Mouse (Mus musculus) forebrain, postnatal 0 days (tissue): ENCODE data around the gene Vat1. TPM values are rescaled to one million over a fixed set of nuclear protein-coding genes. Genes with fewer than 3 reads are reported as not detected.
A peak's percentile ranks its signal among the peaks of the same experiment; 100 is the strongest.

Experiments used
- ATAC-seq: fragments of 200-750 bp; cut with Nextera tagmentation; 2 replicates; pipeline ENCODE4 v1.8.0; 2017; ENCODE audit warnings: mild to moderate bottlenecking, moderate library complexity
- DNase-seq: peaks from one replicate; pipeline ENCODE4 v3.0.0-alpha.2; 2015
- H3K27ac ChIP-seq: fragments of 300-500 bp; sonication (generic); 2 replicates; pipeline ENCODE4 v1.5.1; 2014; ENCODE audit warnings: low read depth, mild to moderate bottlenecking, antibody characterized with exemption, low read length, moderate library complexity, mixed read lengths
- H3K27me3 ChIP-seq: fragments of 300-500 bp; sonication (generic); 2 replicates; pipeline ENCODE4 v1.6.1; 2014; ENCODE audit warnings: mild to moderate bottlenecking, low read length, mixed read lengths; ENCODE audit not compliant: insufficient read depth
- H3K36me3 ChIP-seq: fragments of 300-500 bp; sonication (generic); 2 replicates; pipeline ENCODE4 v1.6.1; 2014; ENCODE audit warnings: mild to moderate bottlenecking, moderate library complexity; ENCODE audit not compliant: insufficient read depth
- H3K4me1 ChIP-seq: fragments of 300-500 bp; sonication (generic); 2 replicates; pipeline ENCODE4 v1.6.1; 2014; ENCODE audit warnings: antibody characterized with exemption; ENCODE audit not compliant: insufficient read depth
- H3K4me2 ChIP-seq: fragments of 300-500 bp; sonication (generic); 2 replicates; pipeline ENCODE4 v1.6.1; 2014; ENCODE audit warnings: low read depth, mild to moderate bottlenecking, moderate library complexity
- H3K4me3 ChIP-seq: fragments of 300-500 bp; sonication (generic); 2 replicates; pipeline ENCODE4 v1.5.1; 2014; ENCODE audit warnings: low read depth, low read length, mixed read lengths
- H3K9ac ChIP-seq: fragments of 300-500 bp; sonication (generic); 2 replicates; pipeline ENCODE4 v1.6.1; 2014; ENCODE audit warnings: mild to moderate bottlenecking
- H3K9me3 ChIP-seq: fragments of 300-500 bp; sonication (generic); 2 replicates; pipeline ENCODE4 v1.6.1; 2016; ENCODE audit warnings: low read length
- CTCF ChIP-seq: sonication (generic); IDR thresholded peaks from 2 replicates; pipeline ENCODE4 v1.5.1; 2016; ENCODE audit warnings: antibody characterized with exemption, control low read depth, low read depth
- WGBS: fragments of 180-500 bp; shearing (Covaris S2); extraction: QIAGEN DNeasy Blood & Tissue Kit; methylation state at CpG from one replicate; pipeline ENCODE4 v1.1.7; 2014; 5-methylcytosine and 5-hydroxymethylcytosine counted together
- microRNA-seq, 2 experiments: library from miRNA; unstranded; fragments of <30 nt; microRNA quantifications; one replicate each; pipeline ENCODE4; 2016
- polyA plus RNA-seq: library from polyadenylated mRNA; unstranded; fragments of >200 nt; fragmentation: Nextera tagmentation; extraction: Ambion mirVana; gene quantifications from 2 replicates; pipeline ENCODE4 v1.2.1, GENCODE M21; 2015
- total RNA-seq: library from RNA; depleted of rRNA; stranded (reverse); fragments of >200 nt; gene quantifications from 2 replicates; pipeline ENCODE4 v1.2.3, GENCODE M21; 2014; rRNA removed

Vat1 gene
- total and polyA plus RNA-seq, 2 experiments from 2014 or later = 92.7 to 174 TPM

- H3K4me3 ChIP-seq = no peak overlapping the region
- no peaks in the 10 kb centered on the region for H3K27me3 ChIP-seq
- H3K9me3 ChIP-seq = no peaks in the 10 kb centered on the region
- no peaks in the 10 kb centered on the region for H3K36me3 ChIP-seq
- TF ChIP-seq CTCF = no peak
- 90% methylated on average over 5 of the region's 5 CpGs for whole genome bisulfite sequencing
- no peak overlapping the region for H3K9ac ChIP-seq
- ATAC-seq (no peak), DNase-seq (no peak)
- no peak overlapping the region for H3K27ac ChIP-seq
- no peak overlapping the region for H3K4me2 ChIP-seq
- H3K4me1 ChIP-seq = peaks cover 4% of the 10 kb centered on the region
Measured at GRCm38 (mm10) chr11:101420148-101420547, 45.9 kb downstream of the Vat1 start.

- Histone ChIP-seq H3K4me1 (peaks cover 4% of the 10 kb centered on the region), H3K9me3 (no peaks in the 10 kb centered on the region), H3K4me2 (no peak overlapping the region), H3K9ac (no peak overlapping the region), H3K27me3 (no peaks in the 10 kb centered on the region), H3K4me3 (no peak overlapping the region), H3K36me3 (no peaks in the 10 kb centered on the region), H3K27ac (no peak overlapping the region)
- TF ChIP-seq CTCF = peak; percentile 23; the same call in 1 of the 2 replicates
- WGBS = 24% methylated on average over 3 of the region's 3 CpGs
- no peak for DNase-seq
- ATAC-seq = no peak
Measured at GRCm38 (mm10) chr11:101419610-101420009, 46.4 kb downstream of the Vat1 start.

DNA sequence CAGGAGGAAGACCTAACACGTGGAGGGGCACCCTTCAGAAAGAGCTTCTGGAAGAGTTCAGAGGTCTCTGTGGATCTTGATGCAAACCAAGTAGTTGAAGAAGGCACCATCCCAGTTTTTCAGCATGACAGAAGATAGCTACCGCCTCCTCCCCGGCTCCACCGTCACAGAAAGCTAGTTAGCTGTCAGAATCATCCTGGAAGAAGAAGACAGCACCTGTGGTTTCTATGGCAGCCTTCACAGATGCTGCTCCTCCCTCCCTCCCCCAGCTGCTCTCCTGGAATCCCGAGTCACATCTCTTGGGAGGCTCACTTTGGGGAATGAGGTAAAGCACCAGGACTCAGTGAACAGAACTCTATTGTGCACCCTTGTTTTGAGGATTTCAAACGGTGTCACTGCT is 47.0 kb downstream of the Vat1 start:
- Histone ChIP-seq H3K4me3 (no peak overlapping the region), H3K27me3 (no peaks in the 10 kb centered on the region), H3K4me1 (peaks cover 4% of the 10 kb centered on the region), H3K36me3 (no peaks in the 10 kb centered on the region), H3K9me3 (no peaks in the 10 kb centered on the region), H3K9ac (no peak overlapping the region), H3K27ac (no peak overlapping the region), H3K4me2 (no peak overlapping the region)
- 57% methylated on average over 6 of the region's 6 CpGs for WGBS
- ATAC-seq = peak; percentile 32; the same call in 1 of the 2 replicates
- peak; percentile 16 for DNase-seq
- no peak for TF ChIP-seq CTCF

DNA sequence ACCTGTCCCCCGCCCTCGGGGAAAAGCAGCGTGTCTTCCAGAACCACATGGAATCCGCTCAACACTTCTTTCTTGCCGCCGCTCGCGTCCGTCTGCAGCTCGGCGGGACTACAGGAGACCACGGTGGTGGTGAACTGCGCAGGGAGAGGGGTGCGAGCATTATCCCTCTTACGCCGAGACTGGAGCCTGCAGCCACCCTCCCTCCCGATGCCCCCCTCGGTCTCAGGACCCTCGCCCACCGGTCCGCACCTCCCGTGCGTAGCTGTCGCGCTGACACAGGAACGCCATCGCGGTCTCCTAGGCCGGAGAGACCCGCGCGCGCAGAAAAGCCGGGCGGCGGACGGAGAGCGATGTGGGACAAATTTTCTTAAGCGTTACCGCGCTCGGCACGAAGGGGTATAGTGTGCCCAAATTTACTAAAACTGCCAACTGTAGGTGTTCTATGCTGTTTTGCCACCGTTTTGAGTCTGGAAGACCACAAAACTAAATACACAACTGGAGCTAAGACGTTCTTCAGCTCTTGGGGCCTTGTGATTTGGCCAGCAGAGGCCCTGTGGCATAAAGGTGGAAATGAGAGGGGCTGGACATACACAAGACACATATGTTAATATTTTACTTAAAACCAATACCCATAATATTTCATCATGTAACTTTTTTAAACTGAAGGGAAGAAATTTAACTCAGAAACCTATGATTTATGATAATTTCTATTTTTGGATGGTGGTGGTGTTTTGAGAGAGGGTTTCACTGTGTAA is 48.8 kb downstream of the Vat1 start, which contains the start of gene Aarsd1:
TSS of gene Aarsd1 (minus strand) at position 515 of the 755 bp plus-strand sequence.
- Histone ChIP-seq H3K27ac (peak within 1 kb of the TSS; percentile 81), H3K4me2 (peak within 1 kb of the TSS; percentile 72), H3K4me1 (peaks cover 4% of the 10 kb centered on the region), H3K36me3 (peaks cover 11% of the 10 kb centered on the region), H3K9ac (peak within 1 kb of the TSS; percentile 73), H3K4me3 (peak within 1 kb of the TSS; percentile 63), H3K9me3 (no peaks in the 10 kb centered on the region), H3K27me3 (no peaks in the 10 kb centered on the region)
- peak; percentile 93 for DNase-seq
- under 1% methylated on average over 45 of the region's 45 CpGs for WGBS
- no peak for TF ChIP-seq CTCF
- ATAC-seq = peak; percentile 92

DNA sequence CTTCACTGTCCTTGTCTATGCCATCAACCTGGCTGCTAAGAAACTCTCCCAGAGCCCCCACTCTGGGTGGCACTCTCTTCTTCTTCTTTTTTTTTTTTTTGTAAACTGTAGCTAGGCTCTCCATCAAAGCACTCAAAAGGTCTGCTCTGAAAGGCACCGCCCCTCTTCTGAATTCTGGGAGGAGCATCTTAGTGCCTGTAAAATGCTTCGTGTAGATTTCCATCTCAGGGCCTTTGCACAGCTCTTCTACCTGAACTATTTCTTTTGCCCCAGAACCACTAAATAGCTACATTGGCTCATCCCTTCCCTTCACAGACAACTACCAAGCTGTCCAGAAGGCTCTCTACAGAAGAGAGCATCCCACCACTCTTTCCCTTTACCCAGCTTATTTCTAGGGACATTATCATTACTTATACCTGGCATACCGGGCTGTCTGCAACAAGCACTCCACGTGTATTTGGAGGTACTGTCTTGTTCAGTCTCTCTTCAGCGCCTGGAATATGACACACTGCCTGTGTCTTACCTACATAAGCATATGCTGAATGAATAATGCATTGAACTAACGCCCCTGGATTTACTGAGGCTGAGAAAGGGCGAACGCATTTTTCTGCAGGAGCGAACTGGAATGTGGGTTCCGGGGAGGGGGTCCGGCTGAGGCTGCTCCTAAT is 49.5 kb downstream of the Vat1 start:
- Histone ChIP-seq H3K4me3 (peak overlapping the region; percentile 63), H3K36me3 (peaks cover 18% of the 10 kb centered on the region), H3K27me3 (no peaks in the 10 kb centered on the region), H3K4me2 (peak overlapping the region; percentile 72), H3K27ac (peak overlapping the region; percentile 81), H3K9ac (peak overlapping the region; percentile 73), H3K9me3 (no peaks in the 10 kb centered on the region), H3K4me1 (peaks cover 4% of the 10 kb centered on the region)
- TF ChIP-seq CTCF = no peak
- ATAC-seq (peak; percentile 57), DNase-seq (no peak)
- WGBS = 2% methylated on average over 11 of the region's 11 CpGs

DNA sequence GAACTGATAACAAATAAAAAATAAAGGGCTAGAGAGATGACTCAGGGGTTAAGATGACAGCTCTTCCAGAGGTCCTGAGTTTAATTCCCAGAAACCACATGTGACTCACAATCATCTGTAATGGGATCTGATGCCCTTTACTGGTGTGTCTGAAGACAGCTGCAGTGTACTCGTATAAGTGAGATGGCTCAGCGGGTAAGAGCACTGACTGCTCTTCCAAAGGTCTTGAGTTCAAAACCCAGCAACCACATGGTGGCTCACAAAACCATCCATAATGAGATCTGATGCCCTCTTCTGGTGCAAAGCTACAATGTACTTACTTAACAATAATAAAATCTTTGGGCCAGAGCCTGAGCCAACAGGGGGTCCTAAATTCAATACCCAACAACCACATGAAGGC is 50.7 kb downstream of the Vat1 start:
- Histone ChIP-seq H3K4me3 (no peak overlapping the region), H3K27me3 (no peaks in the 10 kb centered on the region), H3K9me3 (no peaks in the 10 kb centered on the region), H3K27ac (no peak overlapping the region), H3K36me3 (peaks cover 29% of the 10 kb centered on the region), H3K4me1 (peaks cover 4% of the 10 kb centered on the region), H3K4me2 (no peak overlapping the region), H3K9ac (no peak overlapping the region)
- TF ChIP-seq CTCF = peak; percentile 34
- no peak for ATAC-seq
- WGBS = 89% methylated on average over 2 of the region's 2 CpGs
- DNase-seq = no peak

Small RNAs within 50 kb of the gene (microRNA-seq; reads per million reads assigned to microRNA genes)
- gene Mir6929 = 0.24 to 0.39 reads per million in 2 experiments

Other genes with a start within 250 kb of the Vat1 start
- 25.6 and 27.7 TPM in 2 replicates for gene Ezh1, start 239.8 kb downstream of the Vat1 start, total RNA-seq
- gene Ezh1, start 239.8 kb downstream of the Vat1 start, polyA plus RNA-seq = 18.8 and 22.5 TPM in 2 replicates
- 42.9 and 46.0 TPM in 2 replicates for gene Ramp2, start 220.2 kb downstream of the Vat1 start, total RNA-seq
- 93.4 and 102 TPM in 2 replicates for gene Ramp2, start 220.2 kb downstream of the Vat1 start, polyA plus RNA-seq
- gene Vps25, start 212.5 kb downstream of the Vat1 start, total RNA-seq = 71.7 and 75.8 TPM in 2 replicates
- gene Vps25, start 212.5 kb downstream of the Vat1 start, polyA plus RNA-seq = 135 and 138 TPM in 2 replicates
- 3.2 and 5.4 TPM in 2 replicates for gene Wnk4, start 205.7 kb downstream of the Vat1 start, total RNA-seq
- 7.8 and 9.1 TPM in 2 replicates for gene Wnk4, start 205.7 kb downstream of the Vat1 start, polyA plus RNA-seq
- gene Cntd1, start 187.2 kb downstream of the Vat1 start, total RNA-seq = 0.10 and 0.15 TPM in 2 replicates
- 0.36 and 0.61 TPM in 2 replicates for gene Cntd1, start 187.2 kb downstream of the Vat1 start, polyA plus RNA-seq
- 110 and 140 TPM in 2 replicates for gene Coa3, start 187.1 kb downstream of the Vat1 start, total RNA-seq
- 208 and 233 TPM in 2 replicates for gene Coa3, start 187.1 kb downstream of the Vat1 start, polyA plus RNA-seq
- 107 and 177 TPM in 2 replicates for gene Becn1, start 163.9 kb downstream of the Vat1 start, total RNA-seq
- 133 and 145 TPM in 2 replicates for gene Becn1, start 163.9 kb downstream of the Vat1 start, polyA plus RNA-seq
- 70.7 and 80.9 TPM in 2 replicates for gene Psme3, start 150.0 kb downstream of the Vat1 start, total RNA-seq
- gene Psme3, start 150.0 kb downstream of the Vat1 start, polyA plus RNA-seq = 78.2 and 88.0 TPM in 2 replicates
- gene Aoc2, start 141.2 kb downstream of the Vat1 start, total RNA-seq = 2.7 and 4.4 TPM in 2 replicates
- gene Aoc2, start 141.2 kb downstream of the Vat1 start, polyA plus RNA-seq = 0.42 and 0.87 TPM in 2 replicates
- gene Aoc3, start 135.6 kb downstream of the Vat1 start, total RNA-seq = 0.31 and 0.43 TPM in 2 replicates
- gene Aoc3, start 135.6 kb downstream of the Vat1 start, polyA plus RNA-seq = 0.05 and 0.08 TPM in 2 replicates
- not detected in 2 replicates for gene G6pc, start 98.7 kb downstream of the Vat1 start, total RNA-seq
- gene G6pc, start 98.7 kb downstream of the Vat1 start, polyA plus RNA-seq = not detected in 2 replicates
- gene Aarsd1, start 48.6 kb downstream of the Vat1 start, total RNA-seq = 87.8 and 89.8 TPM in 2 replicates
- 90.9 and 101 TPM in 2 replicates for gene Aarsd1, start 48.6 kb downstream of the Vat1 start, polyA plus RNA-seq
- 1.0 and 5.7 TPM in 2 replicates for gene Gm27029, start 41.4 kb downstream of the Vat1 start, total RNA-seq
- 5.1 and 6.2 TPM in 2 replicates for gene Gm27029, start 41.4 kb downstream of the Vat1 start, polyA plus RNA-seq
- 10.9 and 12.6 TPM in 2 replicates for gene Rundc1, start 41.1 kb downstream of the Vat1 start, total RNA-seq
- 18.9 and 24.4 TPM in 2 replicates for gene Rundc1, start 41.1 kb downstream of the Vat1 start, polyA plus RNA-seq
- 0.62 and 1.8 TPM in 2 replicates for gene Ptges3l, start 40.9 kb downstream of the Vat1 start, total RNA-seq
- 1.2 and 2.4 TPM in 2 replicates for gene Ptges3l, start 40.9 kb downstream of the Vat1 start, polyA plus RNA-seq
- gene Rpl27, start 23.9 kb downstream of the Vat1 start, total RNA-seq = 785 and 1,503 TPM in 2 replicates
- gene Rpl27, start 23.9 kb downstream of the Vat1 start, polyA plus RNA-seq = 274 and 348 TPM in 2 replicates
- 3.2 and 5.2 TPM in 2 replicates for gene Ifi35, start 17.8 kb downstream of the Vat1 start, total RNA-seq
- 3.8 and 5.1 TPM in 2 replicates for gene Ifi35, start 17.8 kb downstream of the Vat1 start, polyA plus RNA-seq
- 61.9 and 71.4 TPM in 2 replicates for gene Rnd2, start 1.2 kb downstream of the Vat1 start, total RNA-seq
- 88.1 and 96.6 TPM in 2 replicates for gene Rnd2, start 1.2 kb downstream of the Vat1 start, polyA plus RNA-seq
- 3.3 and 4.2 TPM in 2 replicates for gene Brca1, start 85.7 kb upstream of the Vat1 start, total RNA-seq
- 1.3 and 1.7 TPM in 2 replicates for gene Brca1, start 85.7 kb upstream of the Vat1 start, polyA plus RNA-seq
- gene Nbr1, start 85.9 kb upstream of the Vat1 start, total RNA-seq = 121 and 141 TPM in 2 replicates
- 54.9 and 64.7 TPM in 2 replicates for gene Nbr1, start 85.9 kb upstream of the Vat1 start, polyA plus RNA-seq
- gene Tmem106a, start 116.0 kb upstream of the Vat1 start, total RNA-seq = 0.77 and 3.5 TPM in 2 replicates
- gene Tmem106a, start 116.0 kb upstream of the Vat1 start, polyA plus RNA-seq = 2.5 and 3.4 TPM in 2 replicates
- not detected in 2 replicates for gene Gm11634, start 133.0 kb upstream of the Vat1 start, total RNA-seq
- gene Gm11634, start 133.0 kb upstream of the Vat1 start, polyA plus RNA-seq = not detected in 2 replicates
- gene Rdm1, start 161.0 kb upstream of the Vat1 start, total RNA-seq = 4.4 and 5.2 TPM in 2 replicates
- 8.6 and 9.0 TPM in 2 replicates for gene Rdm1, start 161.0 kb upstream of the Vat1 start, polyA plus RNA-seq
- gene Arl4d, start 199.3 kb upstream of the Vat1 start, total RNA-seq = 22.5 and 28.3 TPM in 2 replicates
- 13.4 and 15.7 TPM in 2 replicates for gene Arl4d, start 199.3 kb upstream of the Vat1 start, polyA plus RNA-seq